Mouse (Mus musculus) embryo, embryonic 9.5 days (tissue): Measurements from ENCODE around the gene Grk3.

Experiments
- DNase-seq: peaks from one replicate; pipeline ENCODE4 v3.0.0-alpha.2; 2017; ENCODE audit errors: extremely low spot score

The Grk3 gene

GRCm38 (mm10) chr5:112872999-112873398 lies 142.6 kb downstream of the Grk3 start:
- DNase-seq, result no peak

DNA sequence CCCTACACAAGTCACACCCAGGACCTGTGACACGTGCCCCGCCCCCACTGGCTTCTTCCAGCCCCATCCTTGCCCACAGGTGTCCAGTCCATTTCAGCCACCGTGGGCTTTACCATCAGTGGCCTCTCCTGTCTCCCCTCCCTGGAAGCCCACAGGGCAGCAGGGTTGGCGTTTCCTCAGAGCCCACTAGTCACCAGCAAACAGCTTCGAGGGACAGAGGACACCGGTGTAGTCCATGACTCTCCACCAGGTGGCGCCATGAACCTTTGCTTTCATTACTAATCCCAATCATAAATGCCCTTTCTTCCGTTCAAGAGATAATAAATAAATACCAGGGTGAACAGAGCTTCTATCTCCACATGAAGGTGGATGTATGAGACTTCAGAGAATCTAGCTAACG lies 144.9 kb downstream of the Grk3 start:
- peak; percentile 65 for DNase-seq

DNA sequence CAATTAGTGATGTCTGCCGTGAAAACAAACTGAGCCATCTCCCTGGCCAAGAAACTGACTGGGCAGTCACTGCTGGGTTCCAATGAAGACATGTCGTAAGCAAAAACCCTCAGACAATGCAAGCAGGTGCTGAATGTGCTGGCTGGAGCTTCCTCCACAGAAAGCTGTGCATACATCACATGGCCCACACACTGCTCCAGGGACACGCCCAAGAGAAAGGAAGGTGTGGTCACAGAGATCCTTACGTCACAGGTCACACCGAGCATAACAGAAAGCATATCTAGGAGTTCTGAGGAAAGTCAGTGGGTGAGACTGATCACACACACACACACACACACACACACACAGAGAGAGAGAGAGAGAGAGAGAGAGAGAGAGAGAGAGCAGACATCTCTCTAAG lies 147.0 kb downstream of the Grk3 start:
- DNase-seq, result no peak

GRCm38 (mm10) chr5:112864719-112865367 lies 150.7 kb downstream of the Grk3 start:
- DNase-seq, result peak; percentile 43
